Mouse (Mus musculus) stomach, postnatal 0 days (tissue): Measurements from ENCODE around the gene Trim17.

Source experiments
- CTCF ChIP-seq: IDR thresholded peaks from 2 replicates; pipeline ENCODE4 v1.5.1; 2016; ENCODE audit warnings: antibody characterized with exemption, low read depth, mild to moderate bottlenecking, moderate library complexity
- EP300 ChIP-seq: optimal IDR thresholded peaks from 2 replicates; pipeline ENCODE3; 2016; ENCODE audit warnings: antibody characterized with exemption

DNA sequence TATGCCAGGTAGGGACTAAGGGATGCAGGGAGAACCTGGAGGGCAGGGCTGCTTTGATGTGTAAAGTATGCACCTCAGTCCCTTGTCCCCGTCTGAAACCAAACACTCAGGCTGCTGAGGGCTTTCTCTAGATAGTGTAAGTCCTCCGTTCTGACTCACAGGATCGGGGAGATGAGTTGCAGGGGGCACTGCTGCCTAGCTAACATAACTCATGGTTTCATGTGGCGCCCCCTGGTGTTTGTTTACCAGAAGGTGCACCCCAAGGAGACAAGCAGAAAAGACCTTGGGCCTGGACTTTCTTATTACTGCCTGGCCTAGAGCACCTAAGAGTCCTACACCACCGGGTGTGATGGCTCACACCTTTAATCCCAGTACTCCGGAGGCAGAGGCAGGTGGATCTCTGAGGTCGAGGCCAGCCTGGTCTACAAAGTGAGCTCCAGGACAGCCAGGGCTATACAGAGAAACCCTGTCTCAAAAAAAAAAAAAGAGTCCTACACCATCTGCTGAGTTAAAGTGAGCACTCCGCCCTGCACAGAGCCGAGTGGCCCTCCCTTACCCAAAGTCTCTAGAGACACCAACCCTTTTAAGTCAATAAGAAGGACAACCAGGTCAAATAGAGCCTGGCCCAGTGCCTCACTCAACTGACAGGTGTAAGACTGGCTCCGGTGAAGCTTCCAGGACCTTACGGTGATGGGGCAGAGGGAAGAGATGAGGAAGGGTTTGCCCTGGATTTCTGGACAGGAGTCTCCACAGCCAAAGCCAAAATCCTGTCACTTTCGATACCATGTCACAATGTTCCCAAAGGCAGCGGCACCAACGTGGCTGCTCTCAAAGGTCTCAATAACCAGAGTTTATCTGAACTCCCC, 37.4 kb upstream of the Trim17 start:
- TF ChIP-seq CTCF (peak; percentile 69), EP300 (no peak)
